Mouse (Mus musculus) c-Kit-positive CD71-positive TER-119-negative erythroid progenitor cells, embryonic 14.5 days (primary cell): Measurements from ENCODE around the gene Cdca8.
"Not testable (repeated sequence)": the region's sequence is repeated elsewhere in the genome, so short reads cannot be mapped to it uniquely, and the experiment has no call there.

Experiments used
- DNase-seq: peaks from one replicate; pipeline ENCODE4 v3.0.0-alpha.2; 2013; ENCODE audit warnings: low read depth

The Cdca8 gene

GRCm38 (mm10) chr4:124939211-124939610 lies at the start of gene Cdca8:
Cdca8 (minus strand) TSS chr4:124939311.
- not testable (repeated sequence) for DNase-seq

- no peak for DNase-seq
Observed at GRCm38 (mm10) chr4:124988382-124988781, 49.3 kb upstream of the Cdca8 start.

- DNase-seq, result no peak
Observed at GRCm38 (mm10) chr4:124987711-124988097, 48.6 kb upstream of the Cdca8 start.

GRCm38 (mm10) chr4:124986739-124987710 lies 47.9 kb upstream of the Cdca8 start:
- DNase-seq, result no peak

GRCm38 (mm10) chr4:124985671-124986602 lies 46.8 kb upstream of the Cdca8 start, which contains the start of gene Rspo1:
Rspo1 (plus strand) TSS chr4:124986430.
- DNase-seq, result no peak

GRCm38 (mm10) chr4:124984871-124985670 lies 46.0 kb upstream of the Cdca8 start:
- no peak for DNase-seq

GRCm38 (mm10) chr4:124983893-124984526 lies 44.9 kb upstream of the Cdca8 start:
- DNase-seq, result peak; percentile 28

- DNase-seq, result no peak
Observed at GRCm38 (mm10) chr4:124978201-124978600, 39.1 kb upstream of the Cdca8 start.

- DNase-seq, result no peak
Observed at GRCm38 (mm10) chr4:124973296-124973695, 34.2 kb upstream of the Cdca8 start.

GRCm38 (mm10) chr4:124972316-124972715 lies 33.2 kb upstream of the Cdca8 start:
- no peak for DNase-seq

GRCm38 (mm10) chr4:124971094-124971493 lies 32.0 kb upstream of the Cdca8 start:
- DNase-seq, result no peak

GRCm38 (mm10) chr4:124970677-124971076 lies 31.6 kb upstream of the Cdca8 start:
- no peak for DNase-seq

GRCm38 (mm10) chr4:124970194-124970593 lies 31.1 kb upstream of the Cdca8 start:
- DNase-seq, result no peak

- DNase-seq, result no peak
Observed at GRCm38 (mm10) chr4:124969219-124969848, 30.2 kb upstream of the Cdca8 start.

GRCm38 (mm10) chr4:124968711-124969110 lies 29.6 kb upstream of the Cdca8 start:
- DNase-seq, result no peak

- no peak for DNase-seq
Observed at GRCm38 (mm10) chr4:124964912-124965599, 25.9 kb upstream of the Cdca8 start.

- no peak for DNase-seq
Observed at GRCm38 (mm10) chr4:124962576-124962975, 23.5 kb upstream of the Cdca8 start.

- no peak for DNase-seq
Observed at GRCm38 (mm10) chr4:124960940-124961339, 21.8 kb upstream of the Cdca8 start.

- no peak for DNase-seq
Observed at GRCm38 (mm10) chr4:124959062-124959461, 20.0 kb upstream of the Cdca8 start.

GRCm38 (mm10) chr4:124957284-124957683 lies 18.2 kb upstream of the Cdca8 start:
- DNase-seq, result no peak
